Mouse (Mus musculus) heart, embryonic 16.5 days (tissue): ENCODE data around the gene Stim1. TPM values are rescaled to one million over a fixed set of nuclear protein-coding genes. Genes with fewer than 3 reads are reported as not detected.
A peak's percentile ranks its signal among the peaks of the same experiment; 100 is the strongest.
"Not testable (repeated sequence)": the region's sequence is repeated elsewhere in the genome, so short reads cannot be mapped to it uniquely, and the experiment has no call there.

Experiments
- ATAC-seq: fragments of 200-750 bp; cut with Nextera tagmentation; replicated peaks from 2 replicates; pipeline ENCODE4 v1.8.0; 2017; ENCODE audit warnings: moderate number of reproducible peaks; ENCODE audit not compliant: insufficient read depth, low FRiP score; ENCODE audit errors: extremely low read depth
- H3K27ac ChIP-seq: fragments of 300-500 bp; sonication (generic); 2 replicates; pipeline ENCODE4 v1.5.1; 2014; ENCODE audit warnings: mild to moderate bottlenecking, low read length, control low read depth, moderate library complexity
- H3K27me3 ChIP-seq: fragments of 300-500 bp; sonication (generic); 2 replicates; pipeline ENCODE4 v1.6.1; 2014; ENCODE audit warnings: low read length, mixed read lengths; ENCODE audit not compliant: control insufficient read depth, insufficient read depth
- H3K36me3 ChIP-seq: fragments of 300-500 bp; sonication (generic); 2 replicates; pipeline ENCODE4 v1.6.1; 2014; ENCODE audit not compliant: control insufficient read depth, insufficient read depth
- H3K4me1 ChIP-seq: fragments of 300-500 bp; sonication (generic); 2 replicates; pipeline ENCODE4 v1.6.1; 2014; ENCODE audit warnings: low read length, mixed read lengths; ENCODE audit not compliant: control insufficient read depth, insufficient read depth
- H3K4me2 ChIP-seq: fragments of 300-500 bp; sonication (generic); 2 replicates; pipeline ENCODE4 v1.6.1; 2014; ENCODE audit warnings: low read depth, mild to moderate bottlenecking, control low read depth, low read length
- H3K4me3 ChIP-seq: fragments of 300-500 bp; sonication (generic); 2 replicates; pipeline ENCODE4 v1.5.1; 2014; ENCODE audit warnings: mild to moderate bottlenecking, control low read depth, low read length
- H3K9ac ChIP-seq: fragments of 300-500 bp; sonication (generic); 2 replicates; pipeline ENCODE4 v1.6.1; 2014; ENCODE audit warnings: low read length, control low read depth
- H3K9me3 ChIP-seq: fragments of 300-500 bp; sonication (generic); replicated peaks from 2 replicates; pipeline ENCODE4 v1.6.1; 2016; ENCODE audit warnings: low read length; ENCODE audit not compliant: control insufficient read depth
- WGBS: fragments of 180-500 bp; shearing (Covaris S2); extraction: QIAGEN DNeasy Blood & Tissue Kit; methylation state at CpG from one replicate; pipeline ENCODE4 v1.1.7; 2014; 5-methylcytosine and 5-hydroxymethylcytosine counted together
- polyA plus RNA-seq: library from polyadenylated mRNA; unstranded; fragments of >200 nt; fragmentation: Nextera tagmentation; extraction: Ambion mirVana; gene quantifications from 2 replicates; pipeline ENCODE4 v1.2.1, GENCODE M21; 2015

Stim1 gene
- polyA plus RNA-seq, 1 experiment from 2014 or later, result 18.5 TPM

GRCm38 (mm10) chr7:102258189-102258588 lies 9.4 kb upstream of the Stim1 start:
- H3K9ac ChIP-seq, result no peak overlapping the region
- peak; percentile 32 for ATAC-seq
- 16% methylated on average over 4 of the region's 4 CpGs for WGBS

GRCm38 (mm10) chr7:102258753-102259152 lies 8.9 kb upstream of the Stim1 start:
- H3K4me2 ChIP-seq, result no peak overlapping the region

More at GRCm38 (mm10) chr7:102258189-102258588, 9.4 kb upstream of the Stim1 start:
- Histone ChIP-seq H3K9me3 (no peaks in the 10 kb centered on the region), H3K4me3 (no peak overlapping the region), H3K4me2 (no peak overlapping the region), H3K36me3 (no peaks in the 10 kb centered on the region), H3K27me3 (no peaks in the 10 kb centered on the region; the same call in 1 of the 2 replicates), H3K27ac (no peak overlapping the region), H3K4me1 (no peaks in the 10 kb centered on the region)

GRCm38 (mm10) chr7:102259716-102260479 lies 7.7 kb upstream of the Stim1 start:
- Histone ChIP-seq H3K4me3 (no peak overlapping the region), H3K27ac (no peak overlapping the region), H3K9ac (no peak overlapping the region), H3K9me3 (no peaks in the 10 kb centered on the region), H3K4me2 (no peak overlapping the region), H3K4me1 (no peaks in the 10 kb centered on the region), H3K27me3 (peaks cover 2% of the 10 kb centered on the region; the same call in 1 of the 2 replicates), H3K36me3 (no peaks in the 10 kb centered on the region)
- WGBS, result 71% methylated on average over 10 of the region's 10 CpGs
- no peak for ATAC-seq

More at GRCm38 (mm10) chr7:102258753-102259152, 8.9 kb upstream of the Stim1 start:
- Histone ChIP-seq H3K27ac (no peak overlapping the region), H3K9ac (no peak overlapping the region), H3K4me1 (no peaks in the 10 kb centered on the region), H3K9me3 (no peaks in the 10 kb centered on the region), H3K4me3 (no peak overlapping the region), H3K27me3 (no peaks in the 10 kb centered on the region; the same call in 1 of the 2 replicates), H3K36me3 (no peaks in the 10 kb centered on the region)
- ATAC-seq, result no peak
- WGBS, result 73% methylated on average over 3 of the region's 3 CpGs

- no peak for ATAC-seq
- WGBS, result 85% methylated on average over 1 of the region's 1 CpGs
Observed at GRCm38 (mm10) chr7:102260518-102260917, 7.1 kb upstream of the Stim1 start.

DNA sequence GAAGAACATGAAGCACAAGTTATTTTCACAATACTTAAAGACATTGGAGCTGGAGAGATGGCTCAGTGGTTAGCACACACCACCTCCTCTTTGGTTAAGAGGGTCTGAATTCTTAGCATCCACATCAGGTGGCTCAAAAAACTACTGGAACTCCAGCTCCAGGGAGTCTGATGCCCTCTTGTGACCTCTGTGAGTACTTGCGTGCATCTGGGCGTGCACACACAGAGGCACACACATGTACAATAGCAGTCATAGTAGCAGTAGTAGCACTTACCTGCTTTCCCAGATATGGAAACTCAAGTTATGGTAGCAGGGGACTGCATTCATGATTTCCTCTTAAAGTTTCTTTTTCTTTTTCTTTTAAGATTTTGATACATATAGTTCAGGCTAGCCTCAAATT lies 4.6 kb upstream of the Stim1 start:
- no peak for ATAC-seq
- no peak overlapping the region for H3K4me2 ChIP-seq
- 82% methylated on average over 2 of the region's 2 CpGs for WGBS

More at GRCm38 (mm10) chr7:102260518-102260917, 7.1 kb upstream of the Stim1 start:
- Histone ChIP-seq H3K36me3 (no peaks in the 10 kb centered on the region), H3K9me3 (no peaks in the 10 kb centered on the region), H3K4me1 (no peaks in the 10 kb centered on the region), H3K27ac (no peak overlapping the region), H3K9ac (no peak overlapping the region), H3K4me3 (no peak overlapping the region), H3K4me2 (no peak overlapping the region), H3K27me3 (peaks cover 2% of the 10 kb centered on the region; the same call in 1 of the 2 replicates)

GRCm38 (mm10) chr7:102266021-102266400 lies 1.6 kb upstream of the Stim1 start:
- not testable (repeated sequence) for H3K4me1 ChIP-seq, H3K36me3 ChIP-seq, H3K4me2 ChIP-seq, H3K9ac ChIP-seq, H3K4me3 ChIP-seq, H3K27ac ChIP-seq, H3K9me3 ChIP-seq, ATAC-seq
- H3K27me3 ChIP-seq, result peaks cover 12% of the 10 kb centered on the region; the same call in 1 of the 2 replicates
- WGBS, result 87% methylated on average over 10 of the region's 10 CpGs

More for the DNA sequence above, 4.6 kb upstream of the Stim1 start:
- Histone ChIP-seq H3K9ac (no peak overlapping the region), H3K4me3 (no peak overlapping the region), H3K27ac (no peak overlapping the region), H3K36me3 (no peaks in the 10 kb centered on the region), H3K9me3 (no peaks in the 10 kb centered on the region), H3K4me1 (no peaks in the 10 kb centered on the region), H3K27me3 (0 out of 2 replicates have a peak, but pooled peaks cover 6% of the 10 kb centered on the region)

DNA sequence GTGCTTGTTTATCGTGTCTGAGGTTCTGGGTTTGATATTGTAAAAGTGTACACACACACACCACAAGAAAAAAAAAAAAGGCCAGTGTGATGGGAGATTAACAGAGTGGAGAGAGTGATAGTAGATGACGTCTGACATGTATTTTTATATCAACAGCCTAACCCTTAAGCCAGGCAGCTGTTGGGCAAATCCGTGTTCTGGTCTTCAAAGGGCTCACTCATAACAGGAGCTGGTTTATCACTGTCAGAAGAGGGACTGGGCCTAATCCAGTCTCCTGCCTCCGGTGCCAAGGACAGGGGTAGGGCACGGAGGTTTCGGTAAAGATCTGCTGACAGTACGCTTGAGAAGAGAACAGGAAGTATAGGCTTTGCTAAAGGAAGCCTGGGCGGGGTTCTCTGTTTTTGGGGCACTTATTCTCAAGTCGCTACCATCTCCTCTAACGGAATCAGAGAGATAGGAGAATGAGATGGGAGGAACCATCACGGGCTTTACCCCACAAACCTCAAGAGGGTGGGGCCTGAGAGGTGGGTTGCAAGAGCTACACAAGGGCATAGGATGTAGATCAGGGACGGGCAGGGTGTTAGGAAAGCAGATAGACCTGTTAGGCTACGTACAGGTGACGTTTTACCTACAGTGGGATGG lies 1.1 kb upstream of the Stim1 start:
- H3K27me3 ChIP-seq, result peaks cover 12% of the 10 kb centered on the region; the same call in 1 of the 2 replicates
- 36% methylated on average over 14 of the region's 14 CpGs for WGBS
- ATAC-seq, result peak; percentile 2; the same call in 1 of the 2 replicates
- H3K36me3 ChIP-seq, result no peaks in the 10 kb centered on the region
- H3K9ac ChIP-seq, result no peak overlapping the region
- peaks cover 6% of the 10 kb centered on the region; the same call in 1 of the 2 replicates for H3K4me1 ChIP-seq
- no peak overlapping the region for H3K27ac ChIP-seq
- H3K4me3 ChIP-seq, result peak overlapping the region; percentile 90
- H3K9me3 ChIP-seq, result no peaks in the 10 kb centered on the region
- H3K4me2 ChIP-seq, result peak overlapping the region; percentile 95

GRCm38 (mm10) chr7:102267113-102267579 lies 460 bp upstream of the Stim1 start:
- Histone ChIP-seq H3K9ac (peak overlapping the region; percentile 86), H3K27ac (peak overlapping the region; percentile 37; the same call in 1 of the 2 replicates), H3K36me3 (no peaks in the 10 kb centered on the region), H3K4me1 (peaks cover 11% of the 10 kb centered on the region), H3K4me3 (peak overlapping the region; percentile 90), H3K9me3 (no peaks in the 10 kb centered on the region), H3K4me2 (peak overlapping the region; percentile 95), H3K27me3 (peaks cover 12% of the 10 kb centered on the region; the same call in 1 of the 2 replicates)
- WGBS, result under 1% methylated on average over 34 of the region's 34 CpGs
- peak; percentile 87 for ATAC-seq

- peak overlapping the region; percentile 86 for H3K9ac ChIP-seq
Observed at GRCm38 (mm10) chr7:102268395-102268748, 766 bp downstream of the Stim1 start.

More at GRCm38 (mm10) chr7:102268395-102268748, 766 bp downstream of the Stim1 start:
- peak overlapping the region; percentile 95 for H3K4me2 ChIP-seq
- no peaks in the 10 kb centered on the region for H3K36me3 ChIP-seq
- H3K4me3 ChIP-seq, result peak overlapping the region; percentile 90
- no peak for ATAC-seq
- WGBS, result 12% methylated on average over 12 of the region's 12 CpGs
- H3K9me3 ChIP-seq, result no peaks in the 10 kb centered on the region
- peaks cover 18% of the 10 kb centered on the region for H3K4me1 ChIP-seq
- no peak overlapping the region for H3K27ac ChIP-seq
- peaks cover 12% of the 10 kb centered on the region; the same call in 1 of the 2 replicates for H3K27me3 ChIP-seq
